Mouse (Mus musculus) layer of hippocampus, adult 11-12 months (tissue): Measurements from ENCODE around the gene Usp36.
"Not testable (repeated sequence)": the region's sequence is repeated elsewhere in the genome, so short reads cannot be mapped to it uniquely, and the experiment has no call there.

Experiments
- DNase-seq: peaks from one replicate; pipeline ENCODE4 v3.0.0; 2022; ENCODE audit warnings: low spot score

The Usp36 gene

GRCm38 (mm10) chr11:118289999-118290889, at the start of gene Usp36:
TSS of gene Usp36 (minus strand) at chr11:118290244.
- peak; percentile 100 for DNase-seq

DNA sequence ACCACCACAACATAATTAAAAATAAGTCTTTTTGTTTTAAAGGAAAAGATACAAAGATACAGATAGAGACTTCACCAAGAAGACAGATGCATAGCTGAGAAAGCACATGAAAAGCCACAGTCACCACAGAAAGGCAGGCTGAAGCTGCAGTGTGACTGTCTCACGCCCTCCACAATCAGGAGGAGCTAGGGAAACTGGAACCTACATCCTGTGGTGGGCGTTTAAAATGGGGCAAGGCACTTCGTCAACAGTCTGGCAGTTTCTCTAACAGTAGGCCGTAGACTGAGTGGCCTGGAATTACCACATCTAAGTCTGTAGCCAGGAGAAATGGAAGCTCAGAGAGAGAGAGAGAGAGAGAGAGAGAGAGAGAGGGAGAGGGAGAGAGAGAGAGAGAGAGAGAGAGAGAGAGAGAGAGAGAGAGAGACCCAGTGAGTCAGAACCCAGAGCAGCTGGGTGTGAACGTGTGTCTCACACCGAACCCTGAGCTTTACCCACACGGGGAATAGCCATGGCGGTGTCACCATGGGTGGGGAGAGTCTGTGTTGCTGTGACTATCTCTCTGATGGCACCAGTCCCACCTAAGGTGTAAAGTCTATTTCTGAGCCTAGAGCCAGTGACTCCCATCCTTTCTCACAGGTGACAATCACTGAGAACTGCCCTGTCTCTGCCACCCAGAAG, 47.6 kb upstream of the Usp36 start:
- DNase-seq, result no peak

DNA sequence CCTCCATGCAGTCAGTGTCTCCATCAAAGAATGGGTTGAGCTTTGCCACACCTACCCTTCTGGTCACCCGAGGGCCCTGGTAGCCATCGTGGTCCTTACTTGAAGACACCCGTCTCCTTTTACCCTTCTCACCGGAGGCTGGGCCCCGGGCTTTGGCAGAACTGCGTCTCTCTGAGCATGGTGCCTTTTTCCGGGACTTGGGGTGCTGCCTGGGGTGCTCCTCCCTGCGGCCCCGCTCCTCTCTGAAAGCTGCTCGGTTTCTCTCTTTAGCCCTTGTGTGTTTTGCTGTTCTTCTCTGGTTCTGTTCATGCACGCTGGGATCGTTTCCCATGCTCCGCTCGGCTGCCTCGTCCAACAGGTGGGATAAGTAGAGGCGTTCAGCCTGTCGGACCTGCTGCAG, 43.4 kb upstream of the Usp36 start:
- no peak for DNase-seq

DNA sequence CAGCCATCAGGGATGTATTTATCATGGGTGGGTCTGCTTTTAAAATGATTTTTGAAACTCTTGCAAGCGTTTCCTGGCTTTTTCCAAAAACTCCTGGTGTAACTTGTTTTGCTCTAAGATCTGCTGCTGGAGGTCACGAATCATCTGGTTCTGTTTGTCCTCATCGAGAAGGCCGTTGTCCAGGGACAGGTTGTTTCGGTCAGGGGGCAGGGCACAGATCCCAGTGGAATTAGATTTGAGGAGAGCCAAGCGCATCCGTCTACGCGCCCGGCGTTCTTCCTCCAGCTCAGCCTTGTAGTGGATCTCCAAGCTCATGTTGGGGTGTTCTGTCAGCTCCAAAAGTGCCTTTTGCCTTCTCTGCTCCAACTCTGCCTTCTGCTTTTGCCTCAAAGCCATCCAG, 42.3 kb upstream of the Usp36 start:
- DNase-seq, result no peak

- DNase-seq, result peak; percentile 75
Measured at GRCm38 (mm10) chr11:118330777-118331176, 40.7 kb upstream of the Usp36 start.

DNA sequence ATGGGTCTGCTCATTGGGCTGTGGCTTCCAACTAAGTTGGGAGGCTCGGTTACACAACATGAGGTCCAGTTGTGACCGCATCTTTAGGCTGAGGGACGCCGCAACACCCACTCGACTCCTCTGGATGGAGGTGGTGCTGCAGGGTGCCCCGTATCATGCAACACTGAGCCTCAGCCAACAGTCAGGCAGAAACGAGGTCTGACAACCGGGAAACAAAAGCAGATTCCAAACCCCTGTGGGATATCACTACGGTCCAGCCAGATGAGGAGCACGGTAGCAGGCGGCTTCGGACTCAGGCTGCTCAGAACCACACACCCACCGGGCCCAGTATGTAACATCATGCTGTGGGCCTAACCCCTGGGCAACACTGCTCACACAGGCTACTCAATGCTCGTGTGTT, 40.3 kb upstream of the Usp36 start:
- DNase-seq, result no peak

DNA sequence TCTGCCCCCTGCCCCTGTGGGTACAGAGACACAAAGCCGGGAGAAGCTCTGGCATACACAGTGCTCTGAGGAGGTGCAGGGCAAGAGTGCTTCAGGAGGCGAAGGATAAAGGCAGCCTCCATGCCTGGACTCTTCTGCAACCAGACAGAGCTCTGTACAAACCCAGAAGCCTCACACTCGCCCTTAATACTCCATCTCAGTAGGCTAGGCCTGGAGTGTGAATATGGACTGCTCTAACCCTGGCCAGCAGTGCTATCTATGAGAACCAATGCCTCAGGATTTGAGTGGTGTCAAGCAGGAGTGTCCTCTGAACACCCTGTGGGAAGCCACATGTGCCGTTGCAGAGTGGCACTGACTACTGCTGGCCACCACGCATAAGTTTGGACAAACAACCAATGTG, 38.9 kb upstream of the Usp36 start:
- no peak for DNase-seq

DNA sequence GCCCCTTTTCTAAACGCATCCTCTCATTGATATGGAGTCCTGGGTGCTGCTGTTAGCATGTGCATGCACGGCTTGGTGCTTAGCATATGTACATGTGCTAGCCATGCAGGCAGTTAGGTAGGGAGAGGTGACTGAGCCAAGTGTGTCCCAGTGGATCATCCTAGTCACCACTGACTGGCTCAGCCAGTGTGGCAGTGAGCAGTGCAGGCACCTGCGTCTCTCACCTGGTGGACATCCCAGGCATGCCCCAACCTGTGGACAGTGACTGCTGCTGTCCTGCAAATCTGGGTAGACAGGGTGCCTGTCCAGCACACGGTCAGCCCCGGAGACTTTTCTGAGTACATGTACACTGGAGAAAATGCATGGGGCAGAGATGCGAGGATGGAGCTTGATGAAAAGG, 38.5 kb upstream of the Usp36 start:
- DNase-seq, result no peak

DNA sequence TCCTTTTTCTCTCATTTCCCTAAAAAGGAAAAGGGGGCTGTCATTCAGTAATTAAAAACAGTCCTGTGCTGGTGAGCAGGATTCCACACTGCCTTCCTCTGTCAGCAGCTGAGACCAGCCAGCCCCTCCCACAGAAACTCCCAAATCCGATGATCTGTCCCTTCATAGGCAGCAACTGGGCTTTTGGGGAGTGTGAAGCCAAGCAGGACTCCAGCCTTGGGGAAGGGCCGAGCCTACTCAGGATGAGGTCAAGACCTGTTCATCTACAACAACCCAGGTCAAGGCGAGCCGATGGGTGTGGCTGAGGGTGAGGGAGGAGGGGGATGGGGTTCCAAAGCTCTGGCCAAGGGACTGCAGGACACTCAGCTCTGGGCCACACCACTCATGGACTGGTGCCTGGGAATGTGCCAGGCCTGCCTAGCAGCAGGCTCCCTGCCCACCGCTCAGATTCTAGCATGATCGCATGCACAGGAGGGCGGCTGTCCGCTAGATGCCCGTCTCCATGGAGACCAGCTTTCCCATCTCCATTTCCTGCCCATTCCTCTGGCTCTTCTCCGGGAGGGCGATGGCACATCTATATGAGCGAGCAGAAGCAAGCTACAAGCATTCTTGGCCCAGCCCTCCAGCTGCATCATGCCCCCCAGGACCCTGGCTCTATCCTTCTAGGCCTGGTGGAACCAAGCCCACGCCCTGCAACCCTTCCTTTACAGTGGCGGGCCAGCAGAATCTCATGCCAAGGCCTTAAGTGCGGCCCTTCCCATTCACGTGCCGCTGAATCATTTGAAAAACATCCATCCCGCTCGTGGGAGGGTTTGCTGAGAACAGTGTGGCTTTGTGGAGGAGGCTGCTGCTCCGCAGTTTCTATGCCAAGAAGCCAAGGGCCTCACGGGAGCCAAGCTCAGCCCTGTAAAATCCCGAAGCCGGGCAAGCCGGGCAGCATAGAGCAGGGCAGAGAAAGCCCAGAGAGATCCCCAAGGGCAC, 37.2 kb upstream of the Usp36 start:
- peak; percentile 89 for DNase-seq

DNA sequence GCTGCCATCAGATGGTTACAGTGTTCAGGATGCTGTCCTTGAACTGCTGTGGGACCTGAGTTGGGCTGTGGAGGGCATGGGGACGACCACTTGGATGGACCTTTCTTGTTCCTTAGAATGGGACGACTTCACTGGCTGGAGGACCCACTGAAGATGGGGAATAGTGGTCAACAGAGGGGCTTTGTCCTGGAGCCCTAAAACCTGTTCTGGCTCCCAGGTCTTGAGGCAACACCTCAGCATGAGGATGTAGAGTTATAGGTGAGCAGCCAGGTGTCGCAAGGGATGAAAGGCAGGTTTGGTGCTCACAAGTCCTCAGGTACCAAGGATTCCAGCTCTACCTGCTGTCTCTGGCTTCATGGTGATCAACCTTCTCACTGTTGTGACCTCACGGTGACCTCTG, 36.4 kb upstream of the Usp36 start:
- no peak for DNase-seq

DNA sequence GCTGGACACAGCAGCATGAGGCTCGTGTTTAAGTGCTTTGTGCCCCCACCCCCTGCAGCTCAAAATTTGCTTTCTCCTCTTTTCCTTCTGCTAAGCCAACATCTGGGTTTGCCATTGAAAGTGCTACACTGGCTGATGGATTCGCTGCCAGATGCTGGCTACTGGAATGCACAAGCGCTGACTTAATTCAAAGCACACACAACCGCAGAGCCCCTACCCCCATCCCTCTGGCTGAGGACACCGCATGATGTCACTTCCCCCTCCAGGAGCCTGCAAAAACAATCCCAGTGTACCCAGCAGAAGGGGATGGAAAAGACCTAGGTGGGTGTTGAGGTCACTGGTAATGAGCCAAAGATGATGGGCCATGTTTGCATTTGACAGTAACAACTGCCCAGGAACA, 34.5 kb upstream of the Usp36 start:
- DNase-seq, result no peak

GRCm38 (mm10) chr11:118323974-118324373, 33.9 kb upstream of the Usp36 start:
- no peak for DNase-seq

GRCm38 (mm10) chr11:118322647-118323046, 32.6 kb upstream of the Usp36 start:
- no peak for DNase-seq

- DNase-seq, result no peak
Measured at GRCm38 (mm10) chr11:118321971-118322370, 31.9 kb upstream of the Usp36 start.

DNA sequence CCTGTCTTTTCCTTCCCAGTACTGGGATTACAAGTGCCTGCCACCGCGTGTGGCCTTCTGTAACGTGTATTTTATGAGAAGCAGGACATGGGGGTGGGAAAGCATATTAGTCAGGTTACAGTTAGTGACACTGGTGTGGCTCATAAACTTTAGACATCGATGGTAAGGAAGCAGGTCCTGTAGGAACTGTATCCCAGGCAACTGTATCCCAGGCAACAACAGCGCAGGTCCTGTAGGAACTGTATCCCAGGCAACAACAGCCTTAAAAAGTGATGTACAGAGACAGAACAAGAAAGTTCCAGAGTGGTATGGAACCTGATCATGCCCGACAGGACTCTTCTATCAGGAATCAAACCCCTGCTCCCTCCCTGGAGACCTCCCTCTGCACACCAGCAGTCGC, 31.5 kb upstream of the Usp36 start:
- no peak for DNase-seq

- DNase-seq, result no peak
Measured at GRCm38 (mm10) chr11:118318678-118319077, 28.6 kb upstream of the Usp36 start.

DNA sequence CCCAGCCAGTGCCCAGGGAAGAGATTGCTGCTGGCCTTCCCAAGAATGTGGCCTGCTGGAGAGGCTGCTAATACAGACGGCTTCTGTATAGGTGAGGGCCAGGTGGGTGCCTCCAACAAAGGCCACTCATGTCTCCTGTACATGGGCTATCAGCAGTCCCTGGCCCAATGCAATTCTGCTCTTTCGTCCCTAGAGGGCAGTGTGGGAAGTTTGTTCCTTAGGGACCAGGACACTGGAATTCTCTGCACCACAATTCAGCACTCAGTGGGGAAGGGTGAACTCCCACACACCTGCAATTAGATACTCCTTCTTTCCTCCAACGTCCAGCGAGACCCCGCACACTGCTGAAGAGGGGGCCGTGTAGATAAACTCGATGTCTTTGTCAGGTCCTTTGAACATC, 27.1 kb upstream of the Usp36 start:
- peak; percentile 53 for DNase-seq

DNA sequence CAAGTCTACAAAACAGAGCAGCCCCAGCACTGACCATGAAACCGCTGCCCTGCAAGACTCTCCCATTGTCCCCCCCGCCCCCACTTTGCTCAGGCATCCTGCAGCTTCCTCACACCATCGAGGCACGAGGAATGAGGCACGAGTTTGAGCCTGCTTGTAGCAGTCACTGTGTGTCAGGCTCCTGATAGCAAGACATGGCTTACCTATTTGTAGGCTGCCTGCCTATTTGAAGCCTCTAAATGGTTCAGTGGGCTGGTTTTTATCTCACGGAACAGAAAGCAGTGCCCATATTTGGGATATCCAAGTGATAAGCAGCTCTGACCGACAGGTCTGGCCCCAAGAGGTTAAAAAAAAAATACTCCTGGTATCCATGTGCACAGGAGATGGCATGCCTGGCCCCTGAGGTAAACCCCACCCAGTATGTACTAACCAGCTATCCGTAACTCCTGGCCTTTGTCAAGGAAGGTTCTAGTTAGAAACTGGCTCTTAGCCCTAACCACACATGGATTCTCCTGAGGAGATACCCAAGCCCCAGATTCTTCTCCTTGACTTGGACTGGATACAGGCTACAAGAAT, 26.3 kb upstream of the Usp36 start:
- DNase-seq, result no peak

DNA sequence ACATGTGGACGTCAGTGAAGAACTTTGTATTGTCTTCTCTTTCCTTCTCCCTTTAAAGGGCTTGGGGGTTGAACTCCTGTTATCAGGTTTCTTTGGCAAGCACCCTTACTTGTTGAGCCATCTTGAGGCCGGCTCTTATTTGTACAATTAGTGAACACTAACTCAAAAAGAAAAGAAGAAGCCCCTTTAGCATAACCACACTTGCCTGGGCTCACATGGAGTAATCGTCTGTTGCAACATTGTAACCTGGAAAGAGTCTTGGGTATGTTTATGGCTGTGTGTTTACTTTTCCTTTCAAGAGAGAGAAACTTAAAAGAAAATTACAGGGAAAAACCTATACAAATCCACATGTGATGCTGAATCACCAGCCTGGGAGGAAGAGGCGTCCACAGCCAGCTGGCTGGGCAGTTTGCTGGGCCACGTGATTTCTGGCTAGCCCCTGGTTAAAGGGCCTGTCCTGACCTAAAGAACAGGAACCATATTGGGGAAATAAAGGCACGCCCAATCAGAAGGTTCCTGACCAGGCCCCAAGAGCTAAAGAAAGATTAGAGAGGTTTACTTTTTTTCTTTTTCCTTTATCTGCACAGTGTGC, 22.2 kb upstream of the Usp36 start:
- DNase-seq, result no peak

DNA sequence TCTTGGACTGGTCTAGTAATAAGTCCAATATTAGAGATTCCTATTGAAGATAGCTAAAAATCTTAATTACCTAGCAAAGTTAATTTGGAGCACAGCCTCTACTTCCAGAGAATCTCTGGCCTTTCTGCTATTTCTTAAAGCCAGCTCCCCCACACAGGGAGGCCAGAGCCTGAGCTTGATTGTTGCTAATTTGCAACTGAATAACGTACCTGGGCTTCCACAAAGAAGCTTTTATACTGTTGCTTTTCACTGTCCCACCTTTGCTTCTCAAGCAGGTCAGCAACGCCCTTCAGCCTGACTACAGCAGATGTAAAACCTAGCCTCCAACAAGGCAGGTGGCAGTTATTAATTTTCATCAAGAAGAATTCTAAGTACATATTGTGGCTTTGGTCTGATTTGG, 17.9 kb upstream of the Usp36 start:
- not testable (repeated sequence) for DNase-seq

GRCm38 (mm10) chr11:118303959-118304358, 13.9 kb upstream of the Usp36 start:
- not testable (repeated sequence) for DNase-seq

DNA sequence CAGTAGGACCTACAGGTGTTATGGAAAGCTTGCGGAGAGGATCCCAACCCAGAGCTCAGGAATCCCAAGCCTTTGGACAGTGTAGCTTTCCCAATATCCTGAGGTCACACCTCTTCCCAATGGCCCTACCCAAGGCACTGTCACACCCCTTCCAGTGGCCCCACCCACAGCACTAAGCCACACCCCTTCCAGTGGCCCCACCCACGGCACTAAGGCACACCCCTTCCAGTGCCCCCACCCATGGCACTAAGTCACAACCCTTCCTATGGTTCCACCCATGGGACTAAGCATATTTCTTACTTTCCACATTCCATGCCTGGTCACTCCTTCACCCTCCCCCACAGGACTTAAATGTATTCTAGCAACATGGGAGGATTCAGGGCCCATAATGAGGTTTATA, 8.8 kb upstream of the Usp36 start:
- DNase-seq, result no peak
